Mouse (Mus musculus): ENCODE measurements around the gene Znrf1.

GRCm38 (mm10) chr8:111516451-111517035 lies 19.4 kb upstream of the Znrf1 start:
- TF ChIP-seq CTCF (IDR thresholded peaks at IDR 0.05; ENCODE audit: extremely low read depth, insufficient read length, insufficient replicate concordance, low read depth, low read length) (no peak), POLR2A (IDR thresholded peaks at IDR 0.05; ENCODE audit: low read depth, low read length) (no peak)

Data from small intestine, adult 2 months (tissue).